Mouse (Mus musculus): ENCODE measurements around the gene Aarsd1. TPM values are rescaled to one million over a fixed set of nuclear protein-coding genes. Genes with fewer than 3 reads are reported as not detected.
"Not testable (repeated sequence)": the region's sequence is repeated elsewhere in the genome, so short reads cannot be mapped to it uniquely, and the experiment has no call there.

Aarsd1 gene
- polyA plus RNA-seq, 1 experiment from 2014 or later: 98.2 TPM

DNA sequence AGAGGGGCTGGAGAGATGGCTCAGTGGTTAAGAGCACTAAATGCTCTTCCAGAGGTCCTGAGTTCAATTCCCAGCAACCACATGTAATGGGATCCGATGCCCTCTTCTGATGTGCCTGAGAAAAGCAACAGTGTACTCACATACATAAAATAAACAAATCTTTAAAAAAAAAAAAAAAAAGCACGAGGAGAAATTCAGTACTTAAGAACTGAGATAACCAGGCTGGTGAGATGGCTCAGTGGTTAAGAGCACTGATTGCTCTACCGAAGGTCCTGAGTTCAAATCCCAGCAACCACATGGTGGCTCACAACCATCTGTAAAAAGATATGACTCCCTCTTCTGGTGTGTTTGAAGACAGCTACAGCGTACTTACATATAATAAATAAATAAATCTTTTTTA lies 32.2 kb upstream of the Aarsd1 start:
- not testable (repeated sequence) for H3K4me3 ChIP-seq (ENCODE audit: low read depth, low read length); H3K36me3 ChIP-seq (ENCODE audit: control insufficient read depth, insufficient read depth, low read length); ATAC-seq; H3K27me3 ChIP-seq (ENCODE audit: control insufficient read depth, insufficient read depth, low read depth, low read length); H3K27ac ChIP-seq (ENCODE audit: low read length); H3K9ac ChIP-seq (ENCODE audit: low read depth, low read length); H3K9me3 ChIP-seq (replicated peaks; ENCODE audit: control insufficient read depth, low read length, poor library complexity, severe bottlenecking); H3K4me1 ChIP-seq (ENCODE audit: control insufficient read depth, insufficient read depth, low read length); H3K4me2 ChIP-seq (ENCODE audit: low read length)
- WGBS: 86% methylated on average over 4 of the region's 4 CpGs

DNA sequence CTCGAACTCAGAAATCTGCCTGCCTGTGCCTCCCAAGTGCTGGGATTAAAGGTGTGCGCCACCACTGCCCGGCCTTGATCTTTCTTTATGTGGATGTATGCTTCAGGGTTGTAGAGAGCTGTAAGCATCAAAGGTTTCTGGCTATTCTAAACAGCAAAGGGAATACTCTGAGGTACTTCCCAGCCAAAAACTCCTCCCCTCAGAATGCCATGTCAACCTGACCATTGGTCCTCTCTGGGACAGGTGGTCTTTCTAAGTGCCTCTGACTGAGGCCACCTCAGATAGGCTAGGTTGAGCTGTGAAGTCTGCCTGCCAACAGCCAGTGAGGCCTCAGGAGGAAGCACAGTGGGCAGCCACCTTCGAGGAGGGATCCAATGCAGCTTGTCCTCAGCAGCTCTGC lies 31.5 kb upstream of the Aarsd1 start:
- Histone ChIP-seq H3K9me3 (replicated peaks; ENCODE audit: control insufficient read depth, low read length, poor library complexity, severe bottlenecking) (no peaks in the 10 kb centered on the region), H3K4me2 (ENCODE audit: low read length) (no peak overlapping the region), H3K4me3 (ENCODE audit: low read depth, low read length) (no peak overlapping the region), H3K27me3 (ENCODE audit: control insufficient read depth, insufficient read depth, low read depth, low read length) (no peaks in the 10 kb centered on the region), H3K9ac (ENCODE audit: low read depth, low read length) (no peak overlapping the region), H3K4me1 (ENCODE audit: control insufficient read depth, insufficient read depth, low read length) (peaks cover 4% of the 10 kb centered on the region; the same call in 1 of the 2 replicates), H3K36me3 (ENCODE audit: control insufficient read depth, insufficient read depth, low read length) (peaks cover 12% of the 10 kb centered on the region), H3K27ac (ENCODE audit: low read length) (no peak overlapping the region)
- 86% methylated on average over 4 of the region's 4 CpGs for WGBS
- ATAC-seq: no peak

DNA sequence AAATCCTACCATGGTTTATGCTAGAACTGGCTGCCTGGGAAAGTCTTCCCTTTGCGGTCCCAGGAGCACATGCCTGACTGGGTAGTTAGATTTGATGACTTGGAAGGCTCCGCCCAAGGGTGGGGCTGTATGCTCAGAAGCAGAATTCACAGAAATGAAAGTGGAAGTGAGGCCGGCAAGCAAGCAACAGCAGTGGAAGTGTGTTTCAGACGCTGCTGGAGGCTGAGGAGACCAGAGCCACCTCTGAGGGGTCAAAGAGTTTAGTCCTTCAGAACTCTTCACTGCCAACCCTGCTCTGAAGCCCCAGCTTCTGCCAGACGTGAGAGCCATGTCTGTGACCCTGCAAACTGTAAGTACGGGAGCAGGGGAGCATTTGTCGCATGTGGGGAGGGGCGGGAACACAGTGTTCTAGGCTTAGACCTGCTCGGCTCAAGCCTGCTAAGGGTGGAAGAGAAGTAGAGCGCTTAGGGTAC lies 30.9 kb upstream of the Aarsd1 start, which contains the start of gene Ifi35:
Gene Ifi35, plus strand, starts transcription at position 134 of the 473 bp plus-strand sequence.
- no peak for ATAC-seq
- H3K9me3 ChIP-seq (replicated peaks; ENCODE audit: control insufficient read depth, low read length, poor library complexity, severe bottlenecking): no peaks in the 10 kb centered on the region
- H3K9ac ChIP-seq (ENCODE audit: low read depth, low read length): no peak within 1 kb of the TSS
- H3K4me2 ChIP-seq (ENCODE audit: low read length): peak within 1 kb of the TSS; percentile 19; the same call in 1 of the 2 replicates
- H3K4me1 ChIP-seq (ENCODE audit: control insufficient read depth, insufficient read depth, low read length): peaks cover 10% of the 10 kb centered on the region
- WGBS: 44% methylated on average over 10 of the region's 10 CpGs
- H3K27me3 ChIP-seq (ENCODE audit: control insufficient read depth, insufficient read depth, low read depth, low read length): no peaks in the 10 kb centered on the region
- no peak within 1 kb of the TSS for H3K27ac ChIP-seq (ENCODE audit: low read length)
- H3K4me3 ChIP-seq (ENCODE audit: low read depth, low read length): peak within 1 kb of the TSS; percentile 11
- peaks cover 16% of the 10 kb centered on the region for H3K36me3 ChIP-seq (ENCODE audit: control insufficient read depth, insufficient read depth, low read length)

DNA sequence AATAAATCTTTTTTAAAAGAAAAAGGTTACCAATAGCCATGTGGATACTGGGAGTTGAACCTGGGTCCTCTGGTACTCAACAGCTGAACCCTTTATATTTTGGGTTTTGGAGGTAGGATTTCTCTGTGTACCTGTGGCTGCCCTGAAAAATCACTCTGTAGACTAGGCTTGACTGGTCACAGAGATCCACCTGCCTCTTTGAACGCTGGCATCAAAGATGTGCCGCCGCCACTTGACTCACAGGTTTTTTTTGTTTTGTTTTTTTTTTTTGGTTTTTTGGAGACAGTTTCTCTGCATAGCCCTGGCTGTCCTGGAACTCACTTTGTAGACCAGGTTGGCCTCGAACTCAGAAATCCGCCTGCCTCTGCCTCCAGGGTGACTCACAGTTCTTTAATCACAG lies 30.4 kb upstream of the Aarsd1 start:
- Histone ChIP-seq H3K9ac (ENCODE audit: low read depth, low read length) (no peak overlapping the region), H3K4me1 (ENCODE audit: control insufficient read depth, insufficient read depth, low read length) (peaks cover 14% of the 10 kb centered on the region), H3K4me2 (ENCODE audit: low read length) (no peak overlapping the region), H3K4me3 (ENCODE audit: low read depth, low read length) (no peak overlapping the region), H3K27me3 (ENCODE audit: control insufficient read depth, insufficient read depth, low read depth, low read length) (no peaks in the 10 kb centered on the region), H3K36me3 (ENCODE audit: control insufficient read depth, insufficient read depth, low read length) (peaks cover 16% of the 10 kb centered on the region), H3K9me3 (replicated peaks; ENCODE audit: control insufficient read depth, low read length, poor library complexity, severe bottlenecking) (no peaks in the 10 kb centered on the region), H3K27ac (ENCODE audit: low read length) (no peak overlapping the region)
- ATAC-seq: no peak
- WGBS: 87% methylated on average over 5 of the region's 5 CpGs

DNA sequence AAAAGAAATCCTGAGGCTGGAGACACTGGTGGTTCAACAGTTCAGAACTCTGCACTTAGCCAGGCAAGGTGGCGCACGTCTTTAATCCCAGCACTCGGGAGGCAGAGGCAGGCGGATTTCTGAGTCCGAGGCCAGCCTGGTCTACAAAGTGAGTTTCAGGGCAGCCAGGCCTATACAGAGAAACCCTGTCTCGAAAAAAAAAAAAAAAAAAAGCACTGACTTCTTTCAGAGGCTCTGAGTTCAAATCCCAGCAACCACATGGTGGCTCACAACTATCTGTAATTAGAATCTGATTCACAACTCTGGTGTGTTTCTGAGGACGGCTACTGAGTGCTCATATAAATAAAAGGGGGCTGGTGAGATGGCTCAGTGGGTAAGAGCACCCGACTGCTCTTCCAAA lies 29.4 kb upstream of the Aarsd1 start:
- H3K9me3 ChIP-seq (replicated peaks; ENCODE audit: control insufficient read depth, low read length, poor library complexity, severe bottlenecking); H3K27ac ChIP-seq (ENCODE audit: low read length); H3K9ac ChIP-seq (ENCODE audit: low read depth, low read length); H3K4me3 ChIP-seq (ENCODE audit: low read depth, low read length); H3K27me3 ChIP-seq (ENCODE audit: control insufficient read depth, insufficient read depth, low read depth, low read length); ATAC-seq; H3K4me2 ChIP-seq (ENCODE audit: low read length): not testable (repeated sequence)
- H3K4me1 ChIP-seq (ENCODE audit: control insufficient read depth, insufficient read depth, low read length): peaks cover 14% of the 10 kb centered on the region
- peaks cover 16% of the 10 kb centered on the region for H3K36me3 ChIP-seq (ENCODE audit: control insufficient read depth, insufficient read depth, low read length)
- WGBS: 94% methylated on average over 8 of the region's 8 CpGs

DNA sequence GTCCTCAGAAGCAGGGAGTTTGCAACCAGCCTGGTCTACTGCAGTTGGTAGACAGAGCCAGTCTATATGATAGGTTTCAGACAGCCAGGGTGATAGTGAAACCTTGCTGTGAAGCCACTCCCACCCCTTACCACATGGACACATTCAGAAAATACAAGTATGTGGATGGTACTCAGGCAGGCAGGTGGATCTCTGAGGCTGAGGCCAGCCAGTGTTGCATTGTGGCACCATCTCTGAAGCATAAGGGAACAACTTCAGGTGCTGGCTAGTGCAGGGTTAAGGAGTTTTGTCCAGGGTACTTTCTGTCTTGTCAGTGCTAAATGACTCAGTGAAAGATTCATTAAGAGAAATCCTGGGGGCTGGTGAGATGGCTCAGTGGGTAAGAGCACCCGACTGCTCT lies 28.9 kb upstream of the Aarsd1 start:
- no peak for ATAC-seq

DNA sequence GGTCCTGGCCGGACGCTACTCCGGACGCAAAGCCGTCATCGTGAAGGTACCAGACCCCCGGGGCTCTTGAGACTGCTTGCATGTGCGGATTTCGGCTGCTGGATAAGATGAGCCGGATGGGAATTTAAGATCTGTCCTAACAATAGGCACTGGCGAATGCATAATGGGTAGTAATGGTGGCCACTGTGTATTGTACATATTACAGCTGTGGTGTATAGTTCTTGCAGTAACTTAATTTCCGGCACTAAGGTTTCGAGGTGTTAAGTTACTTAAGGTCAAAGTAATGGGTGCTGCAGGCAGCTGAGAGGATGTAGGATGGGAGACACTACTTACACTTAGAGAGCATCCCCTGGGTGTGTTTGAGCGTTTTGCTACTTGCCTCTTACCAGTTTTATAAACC lies 25.3 kb upstream of the Aarsd1 start:
- ATAC-seq: peak; percentile 8; the same call in 1 of the 2 replicates
- Histone ChIP-seq H3K36me3 (ENCODE audit: control insufficient read depth, insufficient read depth, low read length) (peaks cover 16% of the 10 kb centered on the region), H3K27me3 (ENCODE audit: control insufficient read depth, insufficient read depth, low read depth, low read length) (no peaks in the 10 kb centered on the region), H3K9ac (ENCODE audit: low read depth, low read length) (peak overlapping the region; percentile 69), H3K9me3 (replicated peaks; ENCODE audit: control insufficient read depth, low read length, poor library complexity, severe bottlenecking) (no peaks in the 10 kb centered on the region), H3K4me1 (ENCODE audit: control insufficient read depth, insufficient read depth, low read length) (peaks cover 14% of the 10 kb centered on the region), H3K4me2 (ENCODE audit: low read length) (peak overlapping the region; percentile 84), H3K27ac (ENCODE audit: low read length) (peak overlapping the region; percentile 86), H3K4me3 (ENCODE audit: low read depth, low read length) (peak overlapping the region; percentile 59)
- 1% methylated on average over 14 of the region's 14 CpGs for WGBS

More for the DNA sequence above, 28.9 kb upstream of the Aarsd1 start:
- no peak overlapping the region for H3K4me3 ChIP-seq (ENCODE audit: low read depth, low read length)
- 93% methylated on average over 1 of the region's 1 CpGs for WGBS
- H3K36me3 ChIP-seq (ENCODE audit: control insufficient read depth, insufficient read depth, low read length): peaks cover 16% of the 10 kb centered on the region
- H3K4me1 ChIP-seq (ENCODE audit: control insufficient read depth, insufficient read depth, low read length): peaks cover 14% of the 10 kb centered on the region
- H3K9ac ChIP-seq (ENCODE audit: low read depth, low read length): no peak overlapping the region
- H3K27me3 ChIP-seq (ENCODE audit: control insufficient read depth, insufficient read depth, low read depth, low read length): no peaks in the 10 kb centered on the region
- no peak overlapping the region for H3K4me2 ChIP-seq (ENCODE audit: low read length)
- H3K9me3 ChIP-seq (replicated peaks; ENCODE audit: control insufficient read depth, low read length, poor library complexity, severe bottlenecking): no peaks in the 10 kb centered on the region
- H3K27ac ChIP-seq (ENCODE audit: low read length): no peak overlapping the region

DNA sequence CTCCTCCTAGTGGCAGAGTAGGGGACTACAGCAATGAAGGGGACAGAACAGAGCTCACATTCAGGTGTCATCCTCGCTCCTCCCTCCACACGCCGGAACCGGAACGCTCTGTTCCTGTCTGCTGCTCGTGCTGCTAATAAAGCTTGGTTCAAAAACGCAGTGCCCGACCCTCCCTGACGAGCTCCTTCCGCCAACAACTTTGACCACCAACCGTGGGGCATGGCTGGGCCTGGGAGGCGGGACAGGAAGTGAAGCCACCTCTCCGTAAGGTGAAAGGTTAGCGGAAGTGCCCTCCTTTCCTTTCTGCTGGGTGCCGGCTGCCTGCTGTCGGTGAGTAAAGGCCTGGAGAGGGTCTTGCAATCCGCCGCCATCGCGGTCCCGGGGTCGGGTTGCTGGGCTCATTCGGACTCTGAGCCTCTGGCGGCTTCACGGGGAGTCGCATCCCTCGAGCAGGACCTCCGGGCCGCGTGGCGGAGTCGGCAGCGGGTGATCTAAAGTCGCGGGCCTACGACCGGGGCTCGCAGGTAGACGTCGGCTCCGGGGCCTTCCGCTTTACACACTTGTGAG lies 24.8 kb upstream of the Aarsd1 start, which contains the start of gene Rpl27:
Gene Rpl27, plus strand, starts transcription at position 172 of the 567 bp plus-strand sequence.
- no peaks in the 10 kb centered on the region for H3K9me3 ChIP-seq (replicated peaks; ENCODE audit: control insufficient read depth, low read length, poor library complexity, severe bottlenecking)
- WGBS: 0% methylated on average over 42 of the region's 42 CpGs
- peak within 1 kb of the TSS; percentile 69 for H3K9ac ChIP-seq (ENCODE audit: low read depth, low read length)
- peaks cover 16% of the 10 kb centered on the region for H3K36me3 ChIP-seq (ENCODE audit: control insufficient read depth, insufficient read depth, low read length)
- peak within 1 kb of the TSS; percentile 59 for H3K4me3 ChIP-seq (ENCODE audit: low read depth, low read length)
- H3K27ac ChIP-seq (ENCODE audit: low read length): peak within 1 kb of the TSS; percentile 86
- peak within 1 kb of the TSS; percentile 84 for H3K4me2 ChIP-seq (ENCODE audit: low read length)
- peaks cover 14% of the 10 kb centered on the region for H3K4me1 ChIP-seq (ENCODE audit: control insufficient read depth, insufficient read depth, low read length)
- peak; percentile 98 for ATAC-seq
- no peaks in the 10 kb centered on the region for H3K27me3 ChIP-seq (ENCODE audit: control insufficient read depth, insufficient read depth, low read depth, low read length)

DNA sequence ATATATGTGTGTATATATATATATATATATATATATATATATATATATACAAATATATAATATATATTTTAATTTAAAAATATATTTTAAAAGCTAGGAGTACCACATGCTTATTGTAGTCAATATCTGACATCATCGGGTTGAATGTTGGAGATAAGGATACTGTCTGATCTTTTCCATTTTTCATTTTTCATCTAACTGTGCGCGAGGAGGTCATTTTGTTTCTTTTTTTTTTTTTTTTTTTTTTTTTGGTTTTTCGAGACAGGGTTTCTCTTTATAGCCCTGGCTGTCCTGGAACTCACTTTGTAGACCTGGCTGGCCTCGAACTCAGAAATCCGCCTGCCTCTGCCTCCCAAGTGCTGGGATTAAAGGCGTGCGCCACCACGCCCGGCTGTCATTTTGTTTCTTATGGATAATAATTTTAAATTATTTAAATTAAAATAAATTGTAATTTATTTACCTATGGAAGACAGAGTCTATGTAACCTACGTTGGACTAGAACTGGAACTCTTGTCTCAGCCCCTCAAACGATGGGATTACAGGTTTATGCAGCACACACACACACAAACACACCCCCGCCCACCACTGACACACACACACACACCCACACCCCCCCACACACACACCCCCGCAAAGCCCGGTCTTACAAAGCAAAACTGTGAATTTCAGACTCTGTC lies 24.2 kb upstream of the Aarsd1 start:
- H3K9me3 ChIP-seq (replicated peaks; ENCODE audit: control insufficient read depth, low read length, poor library complexity, severe bottlenecking); H3K27me3 ChIP-seq (ENCODE audit: control insufficient read depth, insufficient read depth, low read depth, low read length); H3K9ac ChIP-seq (ENCODE audit: low read depth, low read length): not testable (repeated sequence)
- Histone ChIP-seq H3K36me3 (ENCODE audit: control insufficient read depth, insufficient read depth, low read length) (peaks cover 16% of the 10 kb centered on the region), H3K27ac (ENCODE audit: low read length) (peak overlapping the region; percentile 58; the same call in 1 of the 2 replicates), H3K4me3 (ENCODE audit: low read depth, low read length) (peak overlapping the region; percentile 59), H3K4me1 (ENCODE audit: control insufficient read depth, insufficient read depth, low read length) (peaks cover 14% of the 10 kb centered on the region), H3K4me2 (ENCODE audit: low read length) (peak overlapping the region; percentile 49)
- WGBS: 36% methylated on average over 14 of the region's 15 CpGs
- ATAC-seq: peak; percentile 65; the same call in 1 of the 2 replicates
